Mouse (Mus musculus) ES-Bruce4 (cell line): ENCODE results near the gene Card10.

Source experiments
- EP300 ChIP-seq: IDR thresholded peaks from 2 replicates; pipeline ENCODE4 v1.6.1; 2011; ENCODE audit warnings: low read depth, low read length; ENCODE audit not compliant: insufficient read depth
- POLR2A ChIP-seq: IDR thresholded peaks from one replicate; pipeline ENCODE4 v1.8.1; 2011; ENCODE audit warnings: low read length; ENCODE audit not compliant: insufficient read depth

GRCm38 (mm10) chr15:78735431-78736180 lies 67.2 kb downstream of the Card10 start:
- no peak for TF ChIP-seq POLR2A
- TF ChIP-seq EP300: no peak
